Mouse (Mus musculus) midbrain, postnatal 0 days (tissue): ENCODE measurements around the gene Sept5. TPM values are rescaled to one million over a fixed set of nuclear protein-coding genes. Genes with fewer than 3 reads are reported as not detected.

ENCODE experiments used
- ATAC-seq: fragments of 200-750 bp; cut with Nextera tagmentation; 2 replicates; pipeline ENCODE4 v1.8.0; 2017; ENCODE audit warnings: moderate number of reproducible peaks, mild to moderate bottlenecking, moderate TSS enrichment, moderate library complexity; ENCODE audit not compliant: low FRiP score
- DNase-seq: peaks from one replicate; pipeline ENCODE4 v3.0.0-alpha.2; 2015; ENCODE audit warnings: low spot score
- H3K27ac ChIP-seq: fragments of 300-500 bp; sonication (generic); 2 replicates; pipeline ENCODE4 v1.5.1; 2014; ENCODE audit warnings: low read depth, mild to moderate bottlenecking, low read length, mixed read lengths
- H3K27me3 ChIP-seq: fragments of 300-500 bp; sonication (generic); 2 replicates; pipeline ENCODE4 v1.6.1; 2014; ENCODE audit warnings: low read length, control low read depth, mixed read lengths; ENCODE audit not compliant: insufficient read depth
- H3K36me3 ChIP-seq: fragments of 300-500 bp; sonication (generic); 2 replicates; pipeline ENCODE4 v1.6.1; 2014; ENCODE audit warnings: low read length, control low read depth, mixed read lengths; ENCODE audit not compliant: insufficient read depth
- H3K4me1 ChIP-seq: fragments of 300-500 bp; sonication (generic); 2 replicates; pipeline ENCODE4 v1.6.1; 2014; ENCODE audit warnings: mild to moderate bottlenecking, control low read depth, antibody characterized with exemption, low read length, mixed read lengths; ENCODE audit not compliant: insufficient read depth
- H3K4me2 ChIP-seq: fragments of 300-500 bp; sonication (generic); 2 replicates; pipeline ENCODE4 v1.6.1; 2014; ENCODE audit warnings: low read depth, mild to moderate bottlenecking, low read length, mixed read lengths; ENCODE audit not compliant: poor library complexity, severe bottlenecking
- H3K4me3 ChIP-seq: fragments of 300-500 bp; sonication (generic); 2 replicates; pipeline ENCODE4 v1.5.1; 2014; ENCODE audit warnings: low read depth, mild to moderate bottlenecking, low read length, moderate library complexity
- H3K9ac ChIP-seq: fragments of 300-500 bp; sonication (generic); replicated peaks from 2 replicates; pipeline ENCODE4 v1.6.1; 2014; ENCODE audit warnings: mild to moderate bottlenecking, low read length, moderate library complexity, mixed read lengths; ENCODE audit not compliant: poor library complexity, severe bottlenecking
- H3K9me3 ChIP-seq: fragments of 300-500 bp; sonication (generic); 2 replicates; pipeline ENCODE4 v1.6.1; 2016; ENCODE audit warnings: low read length, control low read depth
- CTCF ChIP-seq: IDR thresholded peaks from 2 replicates; pipeline ENCODE4 v1.5.1; 2016; ENCODE audit warnings: antibody characterized with exemption, mild to moderate bottlenecking
- WGBS: fragments of 180-500 bp; shearing (Covaris S2); extraction: QIAGEN DNeasy Blood & Tissue Kit; methylation state at CpG from one replicate; pipeline ENCODE4 v1.1.7; 2014; 5-methylcytosine and 5-hydroxymethylcytosine counted together
- polyA plus RNA-seq: library from polyadenylated mRNA; unstranded; fragments of >200 nt; fragmentation: Nextera tagmentation; extraction: Ambion mirVana; gene quantifications from 2 replicates; pipeline ENCODE4 v1.2.1, GENCODE M21; 2015
- total RNA-seq: library from RNA; depleted of rRNA; stranded (reverse); fragments of >200 nt; gene quantifications from 2 replicates; pipeline ENCODE4 v1.2.3, GENCODE M21; 2014

Gene Sept5
- total and polyA plus RNA-seq, 2 experiments from 2014 or later, result 247 to 407 TPM

DNA sequence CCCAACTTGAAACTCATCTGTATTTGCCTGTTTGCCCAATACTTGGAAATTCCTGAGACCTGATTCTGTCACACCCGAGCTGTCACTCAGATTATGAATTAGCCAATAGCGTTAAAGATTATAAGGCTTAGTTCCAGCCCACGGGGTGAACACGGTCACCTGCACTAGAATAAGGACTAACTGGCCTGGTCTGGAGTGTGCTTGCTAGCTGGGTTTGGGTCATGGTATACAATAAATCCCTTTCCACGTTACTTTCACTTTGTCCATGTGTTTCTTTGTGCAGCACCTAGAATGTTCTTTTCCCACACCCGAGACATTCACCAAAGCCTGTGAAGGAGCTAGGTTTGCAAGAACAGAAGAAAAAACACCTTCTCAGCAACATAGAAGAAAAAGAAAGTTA lies 40.2 kb upstream of the Sept5 start:
- H3K27me3 ChIP-seq, result no peaks in the 10 kb centered on the region
- H3K9me3 ChIP-seq, result no peaks in the 10 kb centered on the region
- H3K9ac ChIP-seq, result no peak overlapping the region
- H3K27ac ChIP-seq, result no peak overlapping the region
- WGBS, result 66% methylated on average over 6 of the region's 6 CpGs
- DNase-seq (no peak), ATAC-seq (no peak)
- H3K36me3 ChIP-seq, result no peaks in the 10 kb centered on the region
- no peak overlapping the region for H3K4me3 ChIP-seq
- no peak for TF ChIP-seq CTCF
- no peak overlapping the region for H3K4me2 ChIP-seq
- no peaks in the 10 kb centered on the region for H3K4me1 ChIP-seq

DNA sequence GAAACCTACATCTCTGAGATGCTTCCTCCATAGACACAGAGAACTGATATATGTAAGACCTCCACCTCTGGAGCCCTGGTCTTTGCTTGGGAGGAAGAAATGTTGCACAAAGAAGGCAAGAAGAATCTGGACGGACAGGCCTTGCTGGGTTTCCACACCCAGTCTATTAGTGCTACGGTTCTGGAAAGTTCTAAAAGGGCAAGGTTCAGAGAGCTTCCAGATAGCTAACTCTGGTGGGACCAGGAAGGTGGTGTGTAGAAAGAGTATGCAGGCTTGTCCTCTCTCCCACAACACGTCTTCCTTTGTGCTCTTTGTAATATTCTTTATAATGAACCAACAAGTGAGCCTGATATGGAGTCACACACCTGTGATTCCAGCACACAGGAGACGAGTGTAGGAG lies 28.8 kb upstream of the Sept5 start:
- TF ChIP-seq CTCF, result no peak
- H3K4me3 ChIP-seq, result no peak overlapping the region
- no peak overlapping the region for H3K9ac ChIP-seq
- H3K4me2 ChIP-seq, result no peak overlapping the region
- no peaks in the 10 kb centered on the region for H3K36me3 ChIP-seq
- no peaks in the 10 kb centered on the region for H3K4me1 ChIP-seq
- ATAC-seq (no peak), DNase-seq (no peak)
- no peaks in the 10 kb centered on the region for H3K27me3 ChIP-seq
- H3K27ac ChIP-seq, result no peak overlapping the region
- H3K9me3 ChIP-seq, result no peaks in the 10 kb centered on the region
- 81% methylated on average over 4 of the region's 4 CpGs for WGBS

GRCm38 (mm10) chr16:18655372-18656098 lies 25.8 kb upstream of the Sept5 start:
- Histone ChIP-seq H3K36me3 (no peaks in the 10 kb centered on the region), H3K4me3 (no peak overlapping the region), H3K4me2 (no peak overlapping the region), H3K4me1 (no peaks in the 10 kb centered on the region), H3K9ac (no peak overlapping the region), H3K27ac (no peak overlapping the region), H3K27me3 (no peaks in the 10 kb centered on the region), H3K9me3 (no peaks in the 10 kb centered on the region)
- TF ChIP-seq CTCF, result no peak
- DNase-seq, result no peak
- ATAC-seq, result no peak
- WGBS, result 55% methylated on average over 5 of the region's 5 CpGs

GRCm38 (mm10) chr16:18653290-18654160 lies 23.8 kb upstream of the Sept5 start:
- DNase-seq (no peak), ATAC-seq (no peak)
- WGBS, result 89% methylated on average over 6 of the region's 6 CpGs
- no peaks in the 10 kb centered on the region for H3K27me3 ChIP-seq
- no peak overlapping the region for H3K27ac ChIP-seq
- no peak for TF ChIP-seq CTCF
- no peaks in the 10 kb centered on the region for H3K4me1 ChIP-seq
- H3K36me3 ChIP-seq, result no peaks in the 10 kb centered on the region
- no peak overlapping the region for H3K9ac ChIP-seq
- H3K4me2 ChIP-seq, result no peak overlapping the region
- H3K9me3 ChIP-seq, result no peaks in the 10 kb centered on the region
- H3K4me3 ChIP-seq, result no peak overlapping the region

DNA sequence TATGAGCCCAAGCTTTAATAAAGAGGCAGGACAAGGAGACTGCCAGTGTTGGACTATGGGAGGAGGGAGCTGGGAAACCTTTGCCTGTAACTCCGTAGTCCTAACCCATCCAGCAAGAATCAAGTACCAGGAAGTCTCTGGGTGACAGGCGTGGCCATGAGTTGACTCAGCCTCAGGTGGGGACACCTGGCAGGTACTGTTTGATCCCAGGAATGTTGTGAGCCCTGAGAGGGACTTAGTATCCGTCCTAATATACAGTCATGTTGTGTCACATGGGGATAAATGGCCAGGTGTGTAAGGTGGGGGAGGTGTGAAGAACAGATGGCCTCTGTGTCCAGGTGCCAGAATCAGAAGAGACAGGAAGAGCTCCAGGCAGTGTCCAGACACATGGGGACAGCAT lies 19.4 kb upstream of the Sept5 start:
- 65% methylated on average over 3 of the region's 3 CpGs for WGBS
- Histone ChIP-seq H3K27me3 (no peaks in the 10 kb centered on the region), H3K27ac (no peak overlapping the region), H3K9me3 (no peaks in the 10 kb centered on the region), H3K36me3 (no peaks in the 10 kb centered on the region), H3K4me2 (no peak overlapping the region), H3K4me1 (no peaks in the 10 kb centered on the region), H3K4me3 (no peak overlapping the region), H3K9ac (no peak overlapping the region)
- DNase-seq (no peak), ATAC-seq (no peak)
- no peak for TF ChIP-seq CTCF

DNA sequence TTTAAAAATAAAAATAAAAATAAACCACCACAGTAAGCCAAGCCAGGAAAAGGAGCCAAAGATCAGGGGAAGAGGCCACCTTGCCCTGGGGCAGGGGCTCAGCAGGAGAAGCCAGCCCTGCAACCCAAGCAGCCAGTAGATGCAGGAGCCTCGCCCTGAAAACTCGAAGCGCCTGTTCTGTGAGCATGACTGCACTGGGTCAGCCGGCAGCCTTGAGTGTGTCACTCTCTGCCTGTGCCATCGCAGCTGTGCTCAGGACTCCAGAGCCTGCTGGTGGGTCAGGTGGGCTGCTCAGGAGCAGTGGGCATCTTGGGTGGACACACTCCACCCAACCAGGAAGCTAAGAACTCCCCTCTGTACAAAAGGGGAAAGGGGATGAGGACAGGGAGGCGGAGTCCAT lies 15.6 kb upstream of the Sept5 start:
- H3K9ac ChIP-seq, result no peak overlapping the region
- H3K4me1 ChIP-seq, result no peaks in the 10 kb centered on the region
- TF ChIP-seq CTCF, result no peak
- H3K27ac ChIP-seq, result no peak overlapping the region
- no peaks in the 10 kb centered on the region for H3K9me3 ChIP-seq
- DNase-seq, result no peak
- no peaks in the 10 kb centered on the region for H3K27me3 ChIP-seq
- H3K36me3 ChIP-seq, result no peaks in the 10 kb centered on the region
- no peak for ATAC-seq
- 83% methylated on average over 6 of the region's 6 CpGs for WGBS
- no peak overlapping the region for H3K4me2 ChIP-seq
- H3K4me3 ChIP-seq, result no peak overlapping the region
